Mouse (Mus musculus) heart, postnatal 0 days (tissue): ENCODE measurements around the gene Ucma.

Experiments used
- CTCF ChIP-seq: IDR thresholded peaks from 2 replicates; pipeline ENCODE4 v1.5.1; 2016; ENCODE audit warnings: antibody characterized with exemption, control low read depth, low read depth
- EP300 ChIP-seq: IDR thresholded peaks from 2 replicates; pipeline ENCODE4 v1.6.1; 2016; ENCODE audit warnings: antibody characterized with exemption, low read depth

GRCm38 (mm10) chr2:4985000-4985399, 9.1 kb downstream of the Ucma start:
- TF ChIP-seq CTCF (no peak), EP300 (no peak)
